ENCODE assay signal across 21 mouse cellular contexts in the genomic region with DNA sequence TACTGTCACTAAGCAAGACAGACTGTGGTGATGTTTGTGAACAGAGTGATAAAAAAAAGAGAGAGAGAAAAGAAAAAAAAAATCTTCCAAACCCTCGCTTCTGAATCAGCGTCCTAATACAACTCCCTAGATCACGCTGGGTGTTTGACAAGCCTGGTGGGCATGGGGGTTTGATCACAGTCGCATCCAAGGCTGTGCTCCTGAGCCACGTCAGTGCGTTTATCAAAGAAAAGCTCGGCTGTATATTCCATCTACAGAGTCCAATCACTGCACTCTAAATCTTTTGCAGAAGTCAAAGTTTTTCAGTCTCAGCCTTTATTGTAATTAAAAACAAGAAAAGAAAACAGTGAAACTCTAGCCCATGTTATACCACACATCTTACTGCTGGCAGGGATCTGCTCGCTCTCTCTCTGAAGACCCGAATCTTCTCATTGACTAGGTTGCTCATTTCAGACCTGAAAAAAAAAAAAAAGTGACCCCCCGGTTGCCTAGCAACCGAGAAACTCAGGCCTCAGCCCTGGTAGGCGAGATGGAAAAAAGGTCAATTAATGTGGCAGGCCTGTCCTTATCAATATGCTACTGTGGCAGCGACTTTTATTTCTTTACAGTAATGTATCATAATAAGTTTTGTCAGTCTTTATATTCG.
A peak's percentile ranks its signal among the peaks of the same experiment; 100 is the strongest.
DNase-seq lines count a peak whose midpoint lies in the region; ATAC-seq and TF ChIP-seq lines count a peak whose summit lies in the region.
"Had no signal": no experiment of that assay in that cellular context is flagged by ENCODE, and none has a peak within 500 bp of the region (broad histone marks: within the 10 kb centered on the region; RNA-seq: fewer than 3 reads in every experiment).

No protein-coding gene starts in this region.

- H3K9ac ChIP-seq in hindbrain, embryonic 11.5 days (ENCODE audit: low read depth, low read length): no peak overlapping the region
- no peak overlapping the region for H3K9ac ChIP-seq in midbrain, postnatal 0 days (replicated peaks; ENCODE audit: low read length, poor library complexity, severe bottlenecking)
- H3K9ac ChIP-seq in forebrain, embryonic 15.5 days (replicated peaks): no peak overlapping the region
- H3K9ac ChIP-seq: limb, embryonic 13.5 days; liver, embryonic 13.5 days; lung, embryonic 14.5 days had no signal

- H3K36me3 ChIP-seq in hindbrain, embryonic 11.5 days (ENCODE audit: control insufficient read depth, insufficient read depth, low read length): no peaks in the 10 kb centered on the region
- no peaks in the 10 kb centered on the region for H3K36me3 ChIP-seq in midbrain, embryonic 10.5 days
- H3K36me3 ChIP-seq in midbrain, postnatal 0 days (ENCODE audit: insufficient read depth, low read length): no peaks in the 10 kb centered on the region
- no peaks in the 10 kb centered on the region for H3K36me3 ChIP-seq in forebrain, embryonic 15.5 days
- H3K36me3 ChIP-seq: limb, embryonic 13.5 days; liver, embryonic 13.5 days had no signal

- H3K27me3 ChIP-seq in hindbrain, embryonic 11.5 days (ENCODE audit: control insufficient read depth, insufficient read depth, low read length): no peaks in the 10 kb centered on the region
- no peaks in the 10 kb centered on the region for H3K27me3 ChIP-seq in midbrain, embryonic 10.5 days (ENCODE audit: low read depth, poor library complexity, severe bottlenecking)
- no peaks in the 10 kb centered on the region for H3K27me3 ChIP-seq in midbrain, postnatal 0 days (ENCODE audit: insufficient read depth, low read length)
- no peaks in the 10 kb centered on the region for H3K27me3 ChIP-seq in forebrain, embryonic 15.5 days
- H3K27me3 ChIP-seq: limb, embryonic 13.5 days; liver, embryonic 13.5 days had no signal

- WGBS in hindbrain, embryonic 11.5 days: 45% methylated on average over 14 of the region's 14 CpGs
- 54% methylated on average over 14 of the region's 14 CpGs for WGBS in midbrain, embryonic 10.5 days
- 21% methylated on average over 14 of the region's 14 CpGs for WGBS in midbrain, postnatal 0 days
- 52% methylated on average over 14 of the region's 14 CpGs for WGBS in forebrain, embryonic 15.5 days

- ATAC-seq in hindbrain, embryonic 11.5 days (ENCODE audit: low FRiP score): peak; percentile 33; the same call in 1 of the 2 replicates
- no peak for ATAC-seq in midbrain, postnatal 0 days (ENCODE audit: low FRiP score)
- no peak for ATAC-seq in cerebellum, adult (ENCODE audit: insufficient number of reproducible peaks, low FRiP score, low TSS enrichment)
- no peak for ATAC-seq in forebrain, embryonic 15.5 days (replicated peaks)
- ATAC-seq: CD4-positive, CD25-positive, alpha-beta regulatory T cell, adult 4 months; intestine, embryonic 16.5 days had no signal

- no peaks in the 10 kb centered on the region for H3K9me3 ChIP-seq in hindbrain, embryonic 11.5 days (ENCODE audit: control insufficient read depth, low read length)
- H3K9me3 ChIP-seq in midbrain, embryonic 10.5 days (replicated peaks): no peaks in the 10 kb centered on the region
- H3K9me3 ChIP-seq in midbrain, postnatal 0 days (ENCODE audit: low read length): no peaks in the 10 kb centered on the region
- no peaks in the 10 kb centered on the region for H3K9me3 ChIP-seq in forebrain, embryonic 15.5 days
- H3K9me3 ChIP-seq: limb, embryonic 13.5 days; liver, embryonic 13.5 days had no signal

- DNase-seq in embryo, embryonic 11 days: peak; percentile 47
- DNase-seq in embryo, embryonic 9.5 days (ENCODE audit: extremely low spot score): no peak
- DNase-seq in hindbrain, embryonic 11.5 days (ENCODE audit: low spot score): peak; percentile 52
- DNase-seq in midbrain, embryonic 10.5 days (ENCODE audit: low spot score): peak; percentile 25
- DNase-seq in midbrain, postnatal 0 days (ENCODE audit: low spot score): peak; percentile 44
- no peak for DNase-seq in spleen, adult 18-20 months
- DNase-seq: adrenal gland, postnatal 25 days; cerebellum, adult 2 months; cerebellum, postnatal 36 days; gastrocnemius, postnatal 10 days; heart, adult 2 months; heart, postnatal 36 days; liver, embryonic 13.5 days; lung, postnatal 36 days; right cerebral cortex, adult 18-20 months had no signal

- H3K4me3 ChIP-seq in hindbrain, embryonic 11.5 days (ENCODE audit: low read depth, low read length): no peak overlapping the region
- no peak overlapping the region for H3K4me3 ChIP-seq in midbrain, embryonic 10.5 days
- H3K4me3 ChIP-seq in midbrain, postnatal 0 days (ENCODE audit: low read depth, low read length): no peak overlapping the region
- H3K4me3 ChIP-seq in forebrain, embryonic 15.5 days: no peak overlapping the region
- H3K4me3 ChIP-seq: heart, adult 2 months; limb, embryonic 13.5 days; liver, embryonic 13.5 days had no signal

- peaks cover 2% of the 10 kb centered on the region; the same call in 1 of the 2 replicates for H3K4me1 ChIP-seq in hindbrain, embryonic 11.5 days (replicated peaks; ENCODE audit: control insufficient read depth, insufficient read depth, low read length)
- peaks cover 29% of the 10 kb centered on the region for H3K4me1 ChIP-seq in midbrain, embryonic 10.5 days
- H3K4me1 ChIP-seq in midbrain, postnatal 0 days (ENCODE audit: insufficient read depth, low read length): 0 out of 2 replicates have a peak, but pooled peaks cover 4% of the 10 kb centered on the region
- H3K4me1 ChIP-seq in forebrain, embryonic 15.5 days: no peaks in the 10 kb centered on the region
- H3K4me1 ChIP-seq: limb, embryonic 13.5 days; liver, embryonic 13.5 days had no signal

- TF ChIP-seq CTCF in midbrain, postnatal 0 days (IDR thresholded peaks at IDR 0.05): no peak

- H3K4me2 ChIP-seq in hindbrain, embryonic 11.5 days (replicated peaks; ENCODE audit: low read depth, low read length): no peak overlapping the region
- no peak overlapping the region for H3K4me2 ChIP-seq in midbrain, postnatal 0 days (ENCODE audit: low read depth, low read length, poor library complexity, severe bottlenecking)
- no peak overlapping the region for H3K4me2 ChIP-seq in forebrain, embryonic 15.5 days (replicated peaks)
- H3K4me2 ChIP-seq: limb, embryonic 13.5 days; liver, embryonic 13.5 days; lung, embryonic 14.5 days had no signal

- peak overlapping the region; percentile 19; the same call in 1 of the 2 replicates for H3K27ac ChIP-seq in hindbrain, embryonic 11.5 days (ENCODE audit: low read depth, low read length)
- no peak overlapping the region for H3K27ac ChIP-seq in midbrain, embryonic 10.5 days (replicated peaks)
- H3K27ac ChIP-seq in midbrain, postnatal 0 days (ENCODE audit: low read depth, low read length): no peak overlapping the region
- no peak overlapping the region for H3K27ac ChIP-seq in forebrain, embryonic 15.5 days (replicated peaks)
- H3K27ac ChIP-seq: heart, adult 2 months; limb, embryonic 13.5 days; liver, embryonic 13.5 days had no signal

Comparison
In these comparisons a context has a peak if more than half of its experiments do, and no peak if none do; other contexts are left out.
1. DNase-seq: peak in embryo, embryonic 11 days (single experiment), hindbrain, embryonic 11.5 days (single experiment), midbrain, embryonic 10.5 days (single experiment) and midbrain, postnatal 0 days (single experiment); none in embryo, embryonic 9.5 days (single experiment) and spleen, adult 18-20 months (0 of 2).